Mouse (Mus musculus): ENCODE data around the gene Otogl.

GRCm38 (mm10) chr10:107746717-107747116 is 165.2 kb downstream of the Otogl start:
- TF ChIP-seq CTCF (IDR thresholded peaks at IDR 0.05; ENCODE audit: borderline replicate concordance, extremely low read depth, insufficient read depth, insufficient read length) (no peak), POLR2A (IDR thresholded peaks at IDR 0.05; ENCODE audit: borderline replicate concordance, extremely low read depth, insufficient read depth, insufficient read length, poor library complexity, severe bottlenecking) (no peak)

Data from brain, embryonic 14.5 days (tissue).